Mouse (Mus musculus): ENCODE measurements around the gene Wdr83os.

DNA sequence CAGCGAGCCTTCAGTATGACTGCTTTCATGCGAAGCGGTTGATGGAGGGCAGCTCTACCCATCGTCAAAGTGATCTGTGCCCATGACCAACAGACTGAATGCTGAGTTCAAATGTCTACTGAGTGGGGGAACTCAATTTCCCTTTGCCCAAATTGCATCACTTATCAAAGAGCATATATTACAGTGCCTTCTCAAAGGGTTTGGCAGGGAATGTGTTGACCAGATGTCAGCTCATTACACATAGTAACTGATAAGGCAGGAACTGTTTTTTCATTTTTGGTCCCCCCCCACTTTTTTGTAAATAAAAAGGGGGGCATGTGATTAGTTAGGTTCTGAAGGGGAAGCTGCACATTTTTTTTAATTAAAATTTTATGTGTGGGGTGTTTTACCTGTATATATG, 17.9 kb upstream of the Wdr83os start:
- TF ChIP-seq CTCF (conservative IDR thresholded peaks at IDR 0.05 in 1 of 2, IDR thresholded peaks at IDR 0.05 in 1 of 2; ENCODE audit: low read depth in 2 of 2, low read length in 2 of 2): no peak
- TF ChIP-seq CHD2 (IDR thresholded peaks at IDR 0.05; ENCODE audit: low read length): no peak
- no peak for TF ChIP-seq SMC3 (IDR thresholded peaks at IDR 0.05; ENCODE audit: low read depth, low read length)
- TF ChIP-seq ETS1 (conservative IDR thresholded peaks at IDR 0.05; ENCODE audit: low read depth, low read length): no peak
- no peak for TF ChIP-seq CHD1 (IDR thresholded peaks at IDR 0.05; ENCODE audit: low read depth, low read length)
